Mouse (Mus musculus) limb, embryonic 13.5 days (tissue): ENCODE results near the gene Kcnj12. TPM values are rescaled to one million over a fixed set of nuclear protein-coding genes. Genes with fewer than 3 reads are reported as not detected.

Experiments used
- ATAC-seq: fragments of 200-750 bp; cut with Nextera tagmentation; 2 replicates; pipeline ENCODE4 v1.8.0; 2017; ENCODE audit warnings: low read depth, moderate number of reproducible peaks, moderate TSS enrichment; ENCODE audit not compliant: low FRiP score
- H3K27ac ChIP-seq: fragments of 300-500 bp; sonication (generic); 2 replicates; pipeline ENCODE4 v1.5.1; 2015; ENCODE audit warnings: inconsistent platforms, mild to moderate bottlenecking, moderate library complexity
- H3K27me3 ChIP-seq: fragments of 300-500 bp; sonication (generic); 2 replicates; pipeline ENCODE4 v1.6.1; 2015; ENCODE audit warnings: mild to moderate bottlenecking, inconsistent platforms
- H3K36me3 ChIP-seq: fragments of 300-500 bp; sonication (generic); 2 replicates; pipeline ENCODE4 v1.6.1; 2015; ENCODE audit warnings: inconsistent platforms, mild to moderate bottlenecking, moderate library complexity
- H3K4me1 ChIP-seq: fragments of 300-500 bp; sonication (generic); 2 replicates; pipeline ENCODE4 v1.6.1; 2015; ENCODE audit warnings: inconsistent platforms
- H3K4me2 ChIP-seq: fragments of 300-500 bp; sonication (generic); replicated peaks from 2 replicates; pipeline ENCODE4 v1.6.1; 2015; ENCODE audit warnings: inconsistent platforms, mild to moderate bottlenecking, moderate library complexity
- H3K4me3 ChIP-seq: fragments of 300-500 bp; sonication (generic); 2 replicates; pipeline ENCODE4 v1.5.1; 2015; ENCODE audit warnings: moderate library complexity, mild to moderate bottlenecking, inconsistent platforms
- H3K9ac ChIP-seq: fragments of 300-500 bp; sonication (generic); 2 replicates; pipeline ENCODE4 v1.6.1; 2015; ENCODE audit warnings: mild to moderate bottlenecking, inconsistent platforms
- H3K9me3 ChIP-seq: fragments of 300-500 bp; sonication (generic); 2 replicates; pipeline ENCODE4 v1.6.1; 2016; ENCODE audit warnings: inconsistent platforms
- WGBS: fragments of 180-500 bp; shearing (Covaris S2); methylation state at CpG from one replicate; pipeline ENCODE4 v1.1.7; 2015; 5-methylcytosine and 5-hydroxymethylcytosine counted together
- polyA plus RNA-seq: library from polyadenylated mRNA; unstranded; fragments of >200 nt; fragmentation: Nextera tagmentation; extraction: Ambion mirVana; gene quantifications from 2 replicates; pipeline ENCODE4 v1.2.1, GENCODE M21; 2015

The Kcnj12 gene
- polyA plus RNA-seq: 0.14 and 0.15 TPM in 2 replicates

- Histone ChIP-seq H3K9me3 (no peaks in the 10 kb centered on the region), H3K4me2 (peak within 1 kb of the TSS; percentile 99), H3K27me3 (peaks cover 89% of the 10 kb centered on the region), H3K4me1 (peaks cover 26% of the 10 kb centered on the region), H3K9ac (peak within 1 kb of the TSS; percentile 50), H3K27ac (no peak within 1 kb of the TSS), H3K36me3 (no peaks in the 10 kb centered on the region), H3K4me3 (peak within 1 kb of the TSS; percentile 53)
- ATAC-seq: no peak
- under 1% methylated on average over 78 of the region's 81 CpGs for WGBS
These were observed at the start of gene Kcnj12 for GRCm38 (mm10) chr11:61022550-61023391. TSS of gene Kcnj12 (plus strand) at chr11:61022564.

- Histone ChIP-seq H3K4me2 (no peak overlapping the region), H3K4me1 (no peaks in the 10 kb centered on the region), H3K27ac (no peak overlapping the region), H3K27me3 (no peaks in the 10 kb centered on the region), H3K9me3 (no peaks in the 10 kb centered on the region), H3K9ac (no peak overlapping the region), H3K4me3 (no peak overlapping the region), H3K36me3 (no peaks in the 10 kb centered on the region)
- 73% methylated on average over 11 of the region's 11 CpGs for WGBS
- ATAC-seq: no peak
These were observed 47.3 kb upstream of the Kcnj12 start for GRCm38 (mm10) chr11:60975097-60975496.

- H3K9ac ChIP-seq: no peak overlapping the region
- no peak overlapping the region for H3K4me2 ChIP-seq
- no peaks in the 10 kb centered on the region for H3K4me1 ChIP-seq
- H3K4me3 ChIP-seq: no peak overlapping the region
- no peaks in the 10 kb centered on the region for H3K27me3 ChIP-seq
- no peaks in the 10 kb centered on the region for H3K9me3 ChIP-seq
- no peak overlapping the region for H3K27ac ChIP-seq
- 72% methylated on average over 2 of the region's 2 CpGs for WGBS
- H3K36me3 ChIP-seq: no peaks in the 10 kb centered on the region
- ATAC-seq: no peak
These were observed 46.1 kb upstream of the Kcnj12 start for GRCm38 (mm10) chr11:60976234-60976633.

DNA sequence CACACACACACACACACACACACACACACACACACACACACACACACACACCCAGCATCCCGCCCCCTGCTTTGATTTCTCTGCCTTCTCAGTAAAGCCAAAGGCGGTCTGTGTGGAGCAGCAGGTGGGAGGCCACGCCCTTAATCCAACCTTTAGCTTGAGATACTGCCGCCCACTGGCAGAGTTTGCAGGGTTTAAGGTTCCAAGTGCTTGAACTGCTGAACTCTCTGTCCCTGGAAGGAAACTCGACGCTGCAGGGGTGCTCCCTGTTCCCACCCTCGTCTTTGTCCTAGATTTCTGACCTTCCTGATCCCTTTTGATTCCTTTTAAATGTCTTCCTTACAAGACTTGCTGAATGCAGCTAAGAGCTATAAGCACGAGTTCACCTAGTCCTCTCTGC is 45.6 kb upstream of the Kcnj12 start:
- Histone ChIP-seq H3K27me3 (no peaks in the 10 kb centered on the region), H3K4me2 (no peak overlapping the region), H3K36me3 (no peaks in the 10 kb centered on the region), H3K9ac (no peak overlapping the region), H3K9me3 (no peaks in the 10 kb centered on the region), H3K4me1 (no peaks in the 10 kb centered on the region), H3K27ac (no peak overlapping the region), H3K4me3 (no peak overlapping the region)
- 17% methylated on average over 7 of the region's 8 CpGs for WGBS
- ATAC-seq: no peak

- Histone ChIP-seq H3K9me3 (no peaks in the 10 kb centered on the region), H3K4me1 (no peaks in the 10 kb centered on the region), H3K4me3 (no peak overlapping the region), H3K36me3 (no peaks in the 10 kb centered on the region), H3K27me3 (no peaks in the 10 kb centered on the region), H3K9ac (no peak overlapping the region), H3K27ac (no peak overlapping the region), H3K4me2 (no peak overlapping the region)
- no peak for ATAC-seq
- 54% methylated on average over 3 of the region's 3 CpGs for WGBS
These were observed 45.2 kb upstream of the Kcnj12 start for GRCm38 (mm10) chr11:60977153-60977552.

DNA sequence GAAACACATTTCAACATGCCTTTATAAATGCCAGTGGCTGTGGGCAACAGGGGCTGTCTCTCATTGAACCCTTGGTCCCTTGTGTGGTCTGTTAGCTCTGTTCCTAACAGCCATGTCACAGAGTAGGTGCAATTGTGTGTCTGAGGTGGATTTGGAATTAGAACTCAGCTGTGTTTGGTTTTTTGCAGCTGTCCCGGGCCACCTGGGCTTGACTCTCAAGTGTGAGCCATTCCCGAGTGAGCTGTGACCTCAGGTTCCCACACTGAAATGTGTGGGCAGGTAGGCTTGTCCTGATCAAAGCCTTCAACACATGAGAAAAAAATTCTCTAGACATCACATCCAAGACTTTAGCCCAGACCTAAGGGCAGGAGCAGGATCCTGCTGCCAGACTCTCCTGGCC is 43.7 kb upstream of the Kcnj12 start:
- no peak for ATAC-seq
- 79% methylated on average over 2 of the region's 2 CpGs for WGBS
- no peak overlapping the region for H3K4me3 ChIP-seq
- H3K4me2 ChIP-seq: no peak overlapping the region
- H3K4me1 ChIP-seq: no peaks in the 10 kb centered on the region
- no peaks in the 10 kb centered on the region for H3K27me3 ChIP-seq
- no peaks in the 10 kb centered on the region for H3K36me3 ChIP-seq
- no peaks in the 10 kb centered on the region for H3K9me3 ChIP-seq
- no peak overlapping the region for H3K27ac ChIP-seq
- no peak overlapping the region for H3K9ac ChIP-seq

- Histone ChIP-seq H3K9me3 (no peaks in the 10 kb centered on the region), H3K4me3 (no peak overlapping the region), H3K9ac (no peak overlapping the region), H3K36me3 (no peaks in the 10 kb centered on the region), H3K4me1 (no peaks in the 10 kb centered on the region), H3K4me2 (no peak overlapping the region), H3K27ac (no peak overlapping the region), H3K27me3 (no peaks in the 10 kb centered on the region)
- 80% methylated on average over 5 of the region's 5 CpGs for WGBS
- ATAC-seq: no peak
These were observed 42.6 kb upstream of the Kcnj12 start for GRCm38 (mm10) chr11:60979788-60980187.

- Histone ChIP-seq H3K27me3 (no peaks in the 10 kb centered on the region), H3K4me2 (no peak overlapping the region), H3K4me3 (no peak overlapping the region), H3K36me3 (no peaks in the 10 kb centered on the region), H3K9ac (no peak overlapping the region), H3K9me3 (no peaks in the 10 kb centered on the region), H3K27ac (no peak overlapping the region), H3K4me1 (no peaks in the 10 kb centered on the region)
- 70% methylated on average over 14 of the region's 14 CpGs for WGBS
- no peak for ATAC-seq
These were observed 40.5 kb upstream of the Kcnj12 start for GRCm38 (mm10) chr11:60981693-60982486.

GRCm38 (mm10) chr11:60984912-60985558 is 37.3 kb upstream of the Kcnj12 start:
- H3K27me3 ChIP-seq: no peaks in the 10 kb centered on the region
- WGBS: 68% methylated on average over 13 of the region's 13 CpGs

GRCm38 (mm10) chr11:60990428-60990827 is 31.9 kb upstream of the Kcnj12 start:
- peaks cover 10% of the 10 kb centered on the region; the same call in 1 of the 2 replicates for H3K9me3 ChIP-seq
- no peak overlapping the region for H3K27ac ChIP-seq
- 65% methylated on average over 3 of the region's 3 CpGs for WGBS
- no peaks in the 10 kb centered on the region for H3K36me3 ChIP-seq
- H3K4me3 ChIP-seq: no peak overlapping the region
- ATAC-seq: no peak
- H3K9ac ChIP-seq: no peak overlapping the region
- no peaks in the 10 kb centered on the region for H3K4me1 ChIP-seq
- no peak overlapping the region for H3K4me2 ChIP-seq
- no peaks in the 10 kb centered on the region for H3K27me3 ChIP-seq

More at GRCm38 (mm10) chr11:60984912-60985558, 37.3 kb upstream of the Kcnj12 start:
- H3K4me1 ChIP-seq: no peaks in the 10 kb centered on the region
- H3K36me3 ChIP-seq: no peaks in the 10 kb centered on the region
- ATAC-seq: no peak
- no peak overlapping the region for H3K4me3 ChIP-seq
- H3K4me2 ChIP-seq: no peak overlapping the region
- H3K27ac ChIP-seq: no peak overlapping the region
- 0 out of 2 replicates have a peak, but pooled peaks cover 4% of the 10 kb centered on the region for H3K9me3 ChIP-seq
- H3K9ac ChIP-seq: no peak overlapping the region

DNA sequence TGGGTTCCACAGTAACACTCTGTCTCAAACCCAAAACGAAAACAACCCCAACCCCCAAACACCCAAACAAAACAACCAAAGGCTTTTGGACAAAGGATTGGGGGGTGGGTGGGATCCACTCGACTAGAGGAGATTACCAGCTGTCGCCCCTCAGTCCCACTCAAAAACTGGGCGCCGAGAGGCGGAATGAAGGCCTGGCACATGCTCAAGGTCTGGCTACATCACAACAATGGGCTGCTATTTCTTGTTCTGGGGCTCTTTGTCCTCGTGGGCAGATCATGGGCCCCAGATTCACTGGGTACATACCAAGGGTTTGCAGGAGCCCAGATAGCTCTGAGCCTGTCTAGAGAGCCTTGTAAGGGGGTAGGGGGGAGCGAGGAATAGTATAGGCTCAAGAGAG is 19.6 kb upstream of the Kcnj12 start:
- no peaks in the 10 kb centered on the region for H3K9me3 ChIP-seq
- peaks cover 6% of the 10 kb centered on the region; the same call in 1 of the 2 replicates for H3K4me1 ChIP-seq
- no peak overlapping the region for H3K27ac ChIP-seq
- H3K4me2 ChIP-seq: no peak overlapping the region
- WGBS: 85% methylated on average over 8 of the region's 8 CpGs
- ATAC-seq: no peak
- no peaks in the 10 kb centered on the region for H3K36me3 ChIP-seq
- H3K27me3 ChIP-seq: no peaks in the 10 kb centered on the region
- H3K9ac ChIP-seq: no peak overlapping the region
- H3K4me3 ChIP-seq: no peak overlapping the region

GRCm38 (mm10) chr11:61004046-61004445 is 18.3 kb upstream of the Kcnj12 start:
- no peaks in the 10 kb centered on the region for H3K9me3 ChIP-seq
- no peak overlapping the region for H3K4me3 ChIP-seq
- H3K4me2 ChIP-seq: no peak overlapping the region
- no peaks in the 10 kb centered on the region for H3K36me3 ChIP-seq
- WGBS: 18% methylated on average over 4 of the region's 4 CpGs
- H3K9ac ChIP-seq: no peak overlapping the region
- H3K4me1 ChIP-seq: peaks cover 10% of the 10 kb centered on the region; the same call in 1 of the 2 replicates
- ATAC-seq: no peak
- no peaks in the 10 kb centered on the region for H3K27me3 ChIP-seq
- no peak overlapping the region for H3K27ac ChIP-seq
